Mouse (Mus musculus): Measurements from ENCODE around the gene Nell2. TPM values are rescaled to one million over a fixed set of nuclear protein-coding genes. Genes with fewer than 3 reads are reported as not detected.

Gene Nell2
- total and polyA plus RNA-seq, 2 experiments from 2014 or later: 0.11 TPM; not detected in 1

- no peak for ATAC-seq (ENCODE audit: insufficient read depth, low read depth)
- WGBS: 62% methylated on average over 2 of the region's 2 CpGs
- no peaks in the 10 kb centered on the region for H3K27me3 ChIP-seq (ENCODE audit: control insufficient read depth, insufficient read depth, low read length)
- no peak overlapping the region for H3K4me2 ChIP-seq (ENCODE audit: low read depth, low read length)
- no peaks in the 10 kb centered on the region for H3K36me3 ChIP-seq (replicated peaks; ENCODE audit: control insufficient read depth, insufficient read depth, low read length)
- H3K4me1 ChIP-seq (ENCODE audit: control insufficient read depth, insufficient read depth): no peaks in the 10 kb centered on the region
- H3K9ac ChIP-seq (replicated peaks; ENCODE audit: low read depth, low read length): no peak overlapping the region
- TF ChIP-seq EP300 (IDR thresholded peaks at IDR 0.05; ENCODE audit: low read depth) (no peak), CTCF (IDR thresholded peaks at IDR 0.05; ENCODE audit: low read depth) (no peak)
- DNase-seq (ENCODE audit: low spot score): no peak
- H3K4me3 ChIP-seq (ENCODE audit: low read depth, low read length): no peak overlapping the region
- H3K9me3 ChIP-seq (replicated peaks; ENCODE audit: control insufficient read depth, low read length): no peaks in the 10 kb centered on the region
- no peak overlapping the region for H3K27ac ChIP-seq (ENCODE audit: low read depth)
Measured at GRCm38 (mm10) chr15:95145118-95145517, 383.2 kb downstream of the Nell2 start.

- no peak overlapping the region for H3K9ac ChIP-seq (replicated peaks; ENCODE audit: low read depth, low read length)
- DNase-seq (ENCODE audit: low spot score) (no peak), ATAC-seq (ENCODE audit: insufficient read depth, low read depth) (no peak)
- no peak overlapping the region for H3K27ac ChIP-seq (ENCODE audit: low read depth)
- no peaks in the 10 kb centered on the region for H3K27me3 ChIP-seq (ENCODE audit: control insufficient read depth, insufficient read depth, low read length)
- H3K4me2 ChIP-seq (ENCODE audit: low read depth, low read length): no peak overlapping the region
- H3K36me3 ChIP-seq (replicated peaks; ENCODE audit: control insufficient read depth, insufficient read depth, low read length): no peaks in the 10 kb centered on the region
- 54% methylated on average over 2 of the region's 2 CpGs for WGBS
- H3K4me3 ChIP-seq (ENCODE audit: low read depth, low read length): no peak overlapping the region
- H3K4me1 ChIP-seq (ENCODE audit: control insufficient read depth, insufficient read depth): no peaks in the 10 kb centered on the region
- no peak for TF ChIP-seq CTCF (IDR thresholded peaks at IDR 0.05; ENCODE audit: low read depth)
- TF ChIP-seq EP300 (IDR thresholded peaks at IDR 0.05; ENCODE audit: low read depth): no peak
- H3K9me3 ChIP-seq (replicated peaks; ENCODE audit: control insufficient read depth, low read length): no peaks in the 10 kb centered on the region
Measured at GRCm38 (mm10) chr15:95144131-95144530, 384.2 kb downstream of the Nell2 start.

- Histone ChIP-seq H3K27ac (ENCODE audit: low read depth) (no peak overlapping the region), H3K36me3 (replicated peaks; ENCODE audit: control insufficient read depth, insufficient read depth, low read length) (no peaks in the 10 kb centered on the region), H3K9ac (replicated peaks; ENCODE audit: low read depth, low read length) (no peak overlapping the region), H3K4me2 (ENCODE audit: low read depth, low read length) (no peak overlapping the region), H3K9me3 (replicated peaks; ENCODE audit: control insufficient read depth, low read length) (no peaks in the 10 kb centered on the region), H3K4me1 (ENCODE audit: control insufficient read depth, insufficient read depth) (no peaks in the 10 kb centered on the region), H3K27me3 (ENCODE audit: control insufficient read depth, insufficient read depth, low read length) (no peaks in the 10 kb centered on the region), H3K4me3 (ENCODE audit: low read depth, low read length) (no peak overlapping the region)
- no peak for ATAC-seq (ENCODE audit: insufficient read depth, low read depth)
- WGBS: 63% methylated on average over 12 of the region's 12 CpGs
- TF ChIP-seq CTCF (IDR thresholded peaks at IDR 0.05; ENCODE audit: low read depth) (no peak), EP300 (IDR thresholded peaks at IDR 0.05; ENCODE audit: low read depth) (no peak)
- no peak for DNase-seq (ENCODE audit: low spot score)
Measured at GRCm38 (mm10) chr15:95138709-95139409, 389.5 kb downstream of the Nell2 start.

GRCm38 (mm10) chr15:95137018-95137810, 391.1 kb downstream of the Nell2 start:
- H3K4me2 ChIP-seq (ENCODE audit: low read depth, low read length): no peak overlapping the region
- ATAC-seq (ENCODE audit: insufficient read depth, low read depth) (no peak), DNase-seq (ENCODE audit: low spot score) (no peak)
- no peak for TF ChIP-seq EP300 (IDR thresholded peaks at IDR 0.05; ENCODE audit: low read depth)
- no peak for TF ChIP-seq CTCF (IDR thresholded peaks at IDR 0.05; ENCODE audit: low read depth)
- no peaks in the 10 kb centered on the region for H3K4me1 ChIP-seq (ENCODE audit: control insufficient read depth, insufficient read depth)
- no peaks in the 10 kb centered on the region for H3K27me3 ChIP-seq (ENCODE audit: control insufficient read depth, insufficient read depth, low read length)
- WGBS: 63% methylated on average over 10 of the region's 10 CpGs
- H3K9me3 ChIP-seq (replicated peaks; ENCODE audit: control insufficient read depth, low read length): no peaks in the 10 kb centered on the region
- no peaks in the 10 kb centered on the region for H3K36me3 ChIP-seq (replicated peaks; ENCODE audit: control insufficient read depth, insufficient read depth, low read length)
- no peak overlapping the region for H3K4me3 ChIP-seq (ENCODE audit: low read depth, low read length)
- no peak overlapping the region for H3K27ac ChIP-seq (ENCODE audit: low read depth)
- H3K9ac ChIP-seq (replicated peaks; ENCODE audit: low read depth, low read length): no peak overlapping the region

GRCm38 (mm10) chr15:95135926-95136609, 392.3 kb downstream of the Nell2 start:
- TF ChIP-seq EP300 (IDR thresholded peaks at IDR 0.05; ENCODE audit: low read depth) (no peak), CTCF (IDR thresholded peaks at IDR 0.05; ENCODE audit: low read depth) (no peak)
- no peak overlapping the region for H3K9ac ChIP-seq (replicated peaks; ENCODE audit: low read depth, low read length)
- H3K36me3 ChIP-seq (replicated peaks; ENCODE audit: control insufficient read depth, insufficient read depth, low read length): no peaks in the 10 kb centered on the region
- no peak for DNase-seq (ENCODE audit: low spot score)
- H3K27ac ChIP-seq (ENCODE audit: low read depth): no peak overlapping the region
- no peaks in the 10 kb centered on the region for H3K27me3 ChIP-seq (ENCODE audit: control insufficient read depth, insufficient read depth, low read length)
- no peak overlapping the region for H3K4me3 ChIP-seq (ENCODE audit: low read depth, low read length)
- H3K4me2 ChIP-seq (ENCODE audit: low read depth, low read length): no peak overlapping the region
- 84% methylated on average over 17 of the region's 17 CpGs for WGBS
- no peaks in the 10 kb centered on the region for H3K4me1 ChIP-seq (ENCODE audit: control insufficient read depth, insufficient read depth)
- H3K9me3 ChIP-seq (replicated peaks; ENCODE audit: control insufficient read depth, low read length): no peaks in the 10 kb centered on the region
- ATAC-seq (ENCODE audit: insufficient read depth, low read depth): no peak

Measured in heart, postnatal 0 days (tissue).